Mouse (Mus musculus) forebrain, postnatal 0 days (tissue): Measurements from ENCODE around the gene Cdk2ap2. TPM values are rescaled to one million over a fixed set of nuclear protein-coding genes. Genes with fewer than 3 reads are reported as not detected.

Experiments
- ATAC-seq: fragments of 200-750 bp; cut with Nextera tagmentation; 2 replicates; pipeline ENCODE4 v1.8.0; 2017; ENCODE audit warnings: mild to moderate bottlenecking, moderate library complexity
- DNase-seq: peaks from one replicate; pipeline ENCODE4 v3.0.0-alpha.2; 2015
- H3K27ac ChIP-seq: fragments of 300-500 bp; sonication (generic); 2 replicates; pipeline ENCODE4 v1.5.1; 2014; ENCODE audit warnings: low read depth, mild to moderate bottlenecking, antibody characterized with exemption, low read length, moderate library complexity, mixed read lengths
- H3K27me3 ChIP-seq: fragments of 300-500 bp; sonication (generic); 2 replicates; pipeline ENCODE4 v1.6.1; 2014; ENCODE audit warnings: mild to moderate bottlenecking, low read length, mixed read lengths; ENCODE audit not compliant: insufficient read depth
- H3K36me3 ChIP-seq: fragments of 300-500 bp; sonication (generic); 2 replicates; pipeline ENCODE4 v1.6.1; 2014; ENCODE audit warnings: mild to moderate bottlenecking, moderate library complexity; ENCODE audit not compliant: insufficient read depth
- H3K4me1 ChIP-seq: fragments of 300-500 bp; sonication (generic); 2 replicates; pipeline ENCODE4 v1.6.1; 2014; ENCODE audit warnings: antibody characterized with exemption; ENCODE audit not compliant: insufficient read depth
- H3K4me2 ChIP-seq: fragments of 300-500 bp; sonication (generic); 2 replicates; pipeline ENCODE4 v1.6.1; 2014; ENCODE audit warnings: low read depth, mild to moderate bottlenecking, moderate library complexity
- H3K4me3 ChIP-seq: fragments of 300-500 bp; sonication (generic); 2 replicates; pipeline ENCODE4 v1.5.1; 2014; ENCODE audit warnings: low read depth, low read length, mixed read lengths
- H3K9ac ChIP-seq: fragments of 300-500 bp; sonication (generic); 2 replicates; pipeline ENCODE4 v1.6.1; 2014; ENCODE audit warnings: mild to moderate bottlenecking
- H3K9me3 ChIP-seq: fragments of 300-500 bp; sonication (generic); 2 replicates; pipeline ENCODE4 v1.6.1; 2016; ENCODE audit warnings: low read length
- CTCF ChIP-seq: sonication (generic); IDR thresholded peaks from 2 replicates; pipeline ENCODE4 v1.5.1; 2016; ENCODE audit warnings: antibody characterized with exemption, control low read depth, low read depth
- WGBS: fragments of 180-500 bp; shearing (Covaris S2); extraction: QIAGEN DNeasy Blood & Tissue Kit; methylation state at CpG from one replicate; pipeline ENCODE4 v1.1.7; 2014; 5-methylcytosine and 5-hydroxymethylcytosine counted together
- polyA plus RNA-seq: library from polyadenylated mRNA; unstranded; fragments of >200 nt; fragmentation: Nextera tagmentation; extraction: Ambion mirVana; gene quantifications from 2 replicates; pipeline ENCODE4 v1.2.1, GENCODE M21; 2015
- total RNA-seq: library from RNA; depleted of rRNA; stranded (reverse); fragments of >200 nt; gene quantifications from 2 replicates; pipeline ENCODE4 v1.2.3, GENCODE M21; 2014; rRNA removed

Cdk2ap2 gene
- total and polyA plus RNA-seq, 2 experiments from 2014 or later, result 34.4 to 59.9 TPM

- Histone ChIP-seq H3K4me1 (peaks cover 8% of the 10 kb centered on the region; the same call in 1 of the 2 replicates), H3K27me3 (no peaks in the 10 kb centered on the region), H3K9me3 (no peaks in the 10 kb centered on the region), H3K4me3 (no peak overlapping the region), H3K36me3 (peaks cover 10% of the 10 kb centered on the region; the same call in 1 of the 2 replicates), H3K9ac (no peak overlapping the region), H3K4me2 (no peak overlapping the region), H3K27ac (no peak overlapping the region)
- no peak for TF ChIP-seq CTCF
- no peak for ATAC-seq
- WGBS, result 63% methylated on average over 12 of the region's 12 CpGs
- no peak for DNase-seq
These were observed 49.5 kb downstream of the Cdk2ap2 start for GRCm38 (mm10) chr19:4146366-4147021.

- Histone ChIP-seq H3K36me3 (peaks cover 10% of the 10 kb centered on the region; the same call in 1 of the 2 replicates), H3K4me2 (no peak overlapping the region), H3K27ac (no peak overlapping the region), H3K4me3 (no peak overlapping the region), H3K4me1 (peaks cover 8% of the 10 kb centered on the region; the same call in 1 of the 2 replicates), H3K27me3 (no peaks in the 10 kb centered on the region), H3K9ac (no peak overlapping the region), H3K9me3 (no peaks in the 10 kb centered on the region)
- no peak for ATAC-seq
- DNase-seq, result no peak
- WGBS, result 52% methylated on average over 3 of the region's 3 CpGs
- TF ChIP-seq CTCF, result no peak
These were observed 50.0 kb downstream of the Cdk2ap2 start for GRCm38 (mm10) chr19:4147022-4147405.

- Histone ChIP-seq H3K4me2 (peak overlapping the region; percentile 79), H3K9ac (peak overlapping the region; percentile 84), H3K36me3 (peaks cover 10% of the 10 kb centered on the region; the same call in 1 of the 2 replicates), H3K4me3 (peak overlapping the region; percentile 77), H3K27me3 (no peaks in the 10 kb centered on the region), H3K9me3 (no peaks in the 10 kb centered on the region), H3K4me1 (peaks cover 8% of the 10 kb centered on the region; the same call in 1 of the 2 replicates), H3K27ac (peak overlapping the region; percentile 68; the same call in 1 of the 2 replicates)
- 32% methylated on average over 9 of the region's 9 CpGs for WGBS
- no peak for TF ChIP-seq CTCF
- ATAC-seq, result no peak
- DNase-seq, result no peak
These were observed 51.0 kb downstream of the Cdk2ap2 start for GRCm38 (mm10) chr19:4147782-4148490.

- ATAC-seq, result peak; percentile 96
- H3K4me1 ChIP-seq, result peaks cover 8% of the 10 kb centered on the region; the same call in 1 of the 2 replicates
- peak within 1 kb of the TSS; percentile 77 for H3K4me3 ChIP-seq
- no peaks in the 10 kb centered on the region for H3K9me3 ChIP-seq
- peak within 1 kb of the TSS; percentile 84 for H3K9ac ChIP-seq
- no peaks in the 10 kb centered on the region for H3K27me3 ChIP-seq
- H3K4me2 ChIP-seq, result peak within 1 kb of the TSS; percentile 79
- WGBS, result under 1% methylated on average over 33 of the region's 33 CpGs
- no peak for TF ChIP-seq CTCF
- peak; percentile 92 for DNase-seq
- H3K36me3 ChIP-seq, result peaks cover 13% of the 10 kb centered on the region; the same call in 1 of the 2 replicates
- peak within 1 kb of the TSS; percentile 68 for H3K27ac ChIP-seq
These were observed 51.5 kb downstream of the Cdk2ap2 start, which contains the start of gene Coro1b for GRCm38 (mm10) chr19:4148491-4148806. Gene Coro1b (plus strand): TSS chr19:4148619.

Other genes starting within 250 kb of the Cdk2ap2 start
Only the 30 nearest of the 34 such genes appear.
- gene Ndufs8, start 184.4 kb upstream of the Cdk2ap2 start, total RNA-seq, result 137 and 148 TPM in 2 replicates
- 261 and 281 TPM in 2 replicates for gene Ndufs8, start 184.4 kb upstream of the Cdk2ap2 start, polyA plus RNA-seq
- 1.7 and 4.2 TPM in 2 replicates for gene Aldh3b1, start 167.4 kb upstream of the Cdk2ap2 start, total RNA-seq
- gene Aldh3b1, start 167.4 kb upstream of the Cdk2ap2 start, polyA plus RNA-seq, result 3.6 and 4.1 TPM in 2 replicates
- 8.6 and 10.8 TPM in 2 replicates for gene Unc93b1, start 162.0 kb upstream of the Cdk2ap2 start, total RNA-seq
- 10.6 and 13.2 TPM in 2 replicates for gene Unc93b1, start 162.0 kb upstream of the Cdk2ap2 start, polyA plus RNA-seq
- not detected in 2 replicates for gene Aldh3b3, start 138.5 kb upstream of the Cdk2ap2 start, total RNA-seq
- not detected in 2 replicates for gene Aldh3b3, start 138.5 kb upstream of the Cdk2ap2 start, polyA plus RNA-seq
- gene Aldh3b2, start 124.9 kb upstream of the Cdk2ap2 start, total RNA-seq, result 1.5 and 2.7 TPM in 2 replicates
- gene Aldh3b2, start 124.9 kb upstream of the Cdk2ap2 start, polyA plus RNA-seq, result 1.8 and 1.9 TPM in 2 replicates
- 2.2 and 2.5 TPM in 2 replicates for gene Acy3, start 110.6 kb upstream of the Cdk2ap2 start, total RNA-seq
- 2.2 and 2.8 TPM in 2 replicates for gene Acy3, start 110.6 kb upstream of the Cdk2ap2 start, polyA plus RNA-seq
- gene Tbx10, start 104.4 kb upstream of the Cdk2ap2 start, total RNA-seq, result not detected in 2 replicates
- gene Tbx10, start 104.4 kb upstream of the Cdk2ap2 start, polyA plus RNA-seq, result not detected in 2 replicates
- gene Nudt8, start 96.6 kb upstream of the Cdk2ap2 start, total RNA-seq, result 26.7 and 30.8 TPM in 2 replicates
- 36.3 and 40.4 TPM in 2 replicates for gene Nudt8, start 96.6 kb upstream of the Cdk2ap2 start, polyA plus RNA-seq
- 7.8 and 8.5 TPM in 2 replicates for gene Gm49405, start 96.6 kb upstream of the Cdk2ap2 start, total RNA-seq
- gene Gm49405, start 96.6 kb upstream of the Cdk2ap2 start, polyA plus RNA-seq, result 2.1 and 2.6 TPM in 2 replicates
- 16.0 and 17.8 TPM in 2 replicates for gene Doc2g, start 93.9 kb upstream of the Cdk2ap2 start, total RNA-seq
- gene Doc2g, start 93.9 kb upstream of the Cdk2ap2 start, polyA plus RNA-seq, result 5.7 and 6.3 TPM in 2 replicates
- gene Ndufv1, start 84.4 kb upstream of the Cdk2ap2 start, total RNA-seq, result 250 and 281 TPM in 2 replicates
- gene Ndufv1, start 84.4 kb upstream of the Cdk2ap2 start, polyA plus RNA-seq, result 268 TPM in 2 replicates
- gene Gstp1, start 59.2 kb upstream of the Cdk2ap2 start, total RNA-seq, result 245 and 296 TPM in 2 replicates
- 619 and 642 TPM in 2 replicates for gene Gstp1, start 59.2 kb upstream of the Cdk2ap2 start, polyA plus RNA-seq
- 2.7 TPM in 1 of 2 replicates, not detected in the other for gene Gstp2, start 51.2 kb upstream of the Cdk2ap2 start, total RNA-seq
- 0.54 and 2.5 TPM in 2 replicates for gene Gstp2, start 51.2 kb upstream of the Cdk2ap2 start, polyA plus RNA-seq
- gene Gstp3, start 37.6 kb upstream of the Cdk2ap2 start, total RNA-seq, result not detected in 2 replicates
- not detected in 2 replicates for gene Gstp3, start 37.6 kb upstream of the Cdk2ap2 start, polyA plus RNA-seq
- not detected in 2 replicates for gene Cabp2, start 15.6 kb upstream of the Cdk2ap2 start, total RNA-seq
- gene Cabp2, start 15.6 kb upstream of the Cdk2ap2 start, polyA plus RNA-seq, result not detected in 2 replicates
- gene Pitpnm1, start 2.8 kb downstream of the Cdk2ap2 start, total RNA-seq, result 108 and 127 TPM in 2 replicates
- gene Pitpnm1, start 2.8 kb downstream of the Cdk2ap2 start, polyA plus RNA-seq, result 68.8 and 82.9 TPM in 2 replicates
- 25.8 and 33.9 TPM in 2 replicates for gene Aip, start 28.7 kb downstream of the Cdk2ap2 start, total RNA-seq
- gene Aip, start 28.7 kb downstream of the Cdk2ap2 start, polyA plus RNA-seq, result 85.7 and 86.2 TPM in 2 replicates
- gene Gpr152, start 42.6 kb downstream of the Cdk2ap2 start, total RNA-seq, result 0.19 and 0.23 TPM in 2 replicates
- gene Gpr152, start 42.6 kb downstream of the Cdk2ap2 start, polyA plus RNA-seq, result not detected in 2 replicates
- gene Cabp4, start 46.9 kb downstream of the Cdk2ap2 start, total RNA-seq, result not detected in 2 replicates
- 0.06 and 0.08 TPM in 2 replicates for gene Cabp4, start 46.9 kb downstream of the Cdk2ap2 start, polyA plus RNA-seq
- gene Coro1b, start 51.4 kb downstream of the Cdk2ap2 start, total RNA-seq, result 128 and 182 TPM in 2 replicates
- 106 and 112 TPM in 2 replicates for gene Coro1b, start 51.4 kb downstream of the Cdk2ap2 start, polyA plus RNA-seq
- gene Ptprcap, start 56.4 kb downstream of the Cdk2ap2 start, total RNA-seq, result 0.77 and 1.2 TPM in 2 replicates
- 0.48 and 0.59 TPM in 2 replicates for gene Ptprcap, start 56.4 kb downstream of the Cdk2ap2 start, polyA plus RNA-seq
- gene Rps6kb2, start 66.2 kb downstream of the Cdk2ap2 start, total RNA-seq, result 23.5 and 33.5 TPM in 2 replicates
- 51.9 and 55.5 TPM in 2 replicates for gene Rps6kb2, start 66.2 kb downstream of the Cdk2ap2 start, polyA plus RNA-seq
- 4.1 and 4.4 TPM in 2 replicates for gene Carns1, start 78.3 kb downstream of the Cdk2ap2 start, total RNA-seq
- gene Carns1, start 78.3 kb downstream of the Cdk2ap2 start, polyA plus RNA-seq, result 3.1 and 4.7 TPM in 2 replicates
- gene Tbc1d10c, start 94.1 kb downstream of the Cdk2ap2 start, total RNA-seq, result 1.5 and 2.9 TPM in 2 replicates
- 1.3 and 1.5 TPM in 2 replicates for gene Tbc1d10c, start 94.1 kb downstream of the Cdk2ap2 start, polyA plus RNA-seq
- gene Ppp1ca, start 94.9 kb downstream of the Cdk2ap2 start, total RNA-seq, result 480 and 509 TPM in 2 replicates
- 551 and 589 TPM in 2 replicates for gene Ppp1ca, start 94.9 kb downstream of the Cdk2ap2 start, polyA plus RNA-seq
- gene Rad9a, start 104.5 kb downstream of the Cdk2ap2 start, total RNA-seq, result 11.8 and 16.4 TPM in 2 replicates
- 15.9 and 16.5 TPM in 2 replicates for gene Rad9a, start 104.5 kb downstream of the Cdk2ap2 start, polyA plus RNA-seq
- 0.38 and 1.2 TPM in 2 replicates for gene Clcf1, start 117.1 kb downstream of the Cdk2ap2 start, total RNA-seq
- gene Clcf1, start 117.1 kb downstream of the Cdk2ap2 start, polyA plus RNA-seq, result 0.29 and 0.41 TPM in 2 replicates
- not detected in 2 replicates for gene AC109138.7, start 117.2 kb downstream of the Cdk2ap2 start, total RNA-seq
- not detected in 2 replicates for gene AC109138.7, start 117.2 kb downstream of the Cdk2ap2 start, polyA plus RNA-seq
- gene Pold4, start 134.7 kb downstream of the Cdk2ap2 start, total RNA-seq, result 18.8 and 21.2 TPM in 2 replicates
- 21.8 and 23.4 TPM in 2 replicates for gene Pold4, start 134.7 kb downstream of the Cdk2ap2 start, polyA plus RNA-seq
- 35.9 and 41.5 TPM in 2 replicates for gene Ssh3, start 172.0 kb downstream of the Cdk2ap2 start, total RNA-seq
- gene Ssh3, start 172.0 kb downstream of the Cdk2ap2 start, polyA plus RNA-seq, result 6.4 and 9.1 TPM in 2 replicates